Mouse (Mus musculus): ENCODE results near the gene Olfr341. TPM values are rescaled to one million over a fixed set of nuclear protein-coding genes. Genes with fewer than 3 reads are reported as not detected.

Gene Olfr341
- not detected in 2 replicates for polyA plus RNA-seq (2012; rRNA removed)

DNA sequence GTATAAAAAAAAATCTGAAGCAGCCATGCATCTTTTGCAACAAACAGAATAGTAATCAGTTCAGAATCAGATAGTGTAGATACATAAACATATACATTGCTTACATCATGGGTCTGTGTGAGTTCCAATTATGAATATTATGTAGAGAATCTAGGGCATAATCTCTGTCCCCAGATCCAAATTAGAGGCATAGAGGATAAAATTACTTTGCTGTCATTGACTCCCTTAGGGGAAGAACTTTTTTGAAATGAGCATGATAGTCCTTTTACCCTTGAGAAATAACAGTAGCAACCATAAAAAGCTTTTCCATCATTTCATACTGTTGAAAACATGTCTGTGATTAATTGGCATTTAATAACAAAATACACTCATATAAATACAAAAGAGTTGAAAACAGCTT, at the start of gene Olfr341:
Gene Olfr341, minus strand, starts transcription at position 101 of the 400 bp plus-strand sequence.

DNA sequence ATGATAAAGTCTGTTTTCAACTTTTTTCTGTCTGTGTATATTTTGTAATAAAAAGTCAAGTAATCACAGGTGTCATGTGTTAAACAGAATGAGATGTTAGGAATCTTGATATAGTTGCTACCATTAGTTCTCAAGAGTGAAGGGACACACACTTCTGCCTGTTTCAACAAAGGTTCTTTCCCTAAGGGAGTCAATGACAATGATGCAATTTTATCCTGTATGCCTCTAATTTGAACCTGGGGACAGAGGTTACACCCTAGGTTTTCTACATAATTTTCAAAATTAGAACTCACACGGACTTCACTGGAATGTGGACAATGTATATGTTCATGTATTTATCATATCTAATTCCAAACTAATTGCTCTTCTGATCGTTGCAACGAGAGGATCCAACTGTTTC, 42.4 kb upstream of the Olfr341 start, which contains the start of gene Olfr342:
Gene Olfr342, plus strand, starts transcription at position 301 of the 400 bp plus-strand sequence.

DNA sequence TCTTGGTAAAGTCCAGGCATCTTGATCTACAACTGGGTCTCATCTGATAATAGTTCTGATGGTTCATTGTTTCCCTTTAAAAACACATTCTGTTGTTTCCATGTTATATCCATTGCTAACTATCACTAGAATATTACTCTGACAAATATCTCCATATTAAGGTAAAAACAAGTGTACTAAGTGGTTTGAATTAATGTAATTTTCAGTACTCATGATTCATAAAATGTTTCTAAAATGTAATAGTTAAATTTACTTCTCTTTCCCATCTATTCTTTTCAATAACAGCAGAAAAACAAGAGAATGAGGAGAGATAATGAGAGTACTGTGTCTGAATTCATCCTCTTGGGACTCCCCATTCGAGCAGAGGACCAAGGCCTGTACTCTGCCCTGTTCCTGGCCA, 30.0 kb downstream of the Olfr341 start, which contains the start of gene Olfr340:
Gene Olfr340, plus strand, starts transcription at position 301 of the 400 bp plus-strand sequence.

Other genes starting within 250 kb of the Olfr341 start
- gene Olfr338, start 108.9 kb downstream of the Olfr341 start, polyA plus RNA-seq (2012; rRNA removed): not detected in 2 replicates
- gene Olfr339, start 63.5 kb downstream of the Olfr341 start, polyA plus RNA-seq (2012; rRNA removed): not detected in 2 replicates
- gene Olfr340, start 29.9 kb downstream of the Olfr341 start, polyA plus RNA-seq (2012; rRNA removed): not detected in 2 replicates
- not detected in 2 replicates for gene Olfr342, start 42.5 kb upstream of the Olfr341 start, polyA plus RNA-seq (2012; rRNA removed)
- not detected in 2 replicates for gene Olfr344, start 84.2 kb upstream of the Olfr341 start, polyA plus RNA-seq (2012; rRNA removed)
- gene Olfr345, start 157.6 kb upstream of the Olfr341 start, polyA plus RNA-seq (2012; rRNA removed): not detected in 2 replicates
- gene Olfr346, start 203.3 kb upstream of the Olfr341 start, polyA plus RNA-seq (2012; rRNA removed): not detected in 2 replicates
- gene Olfr347, start 249.4 kb upstream of the Olfr341 start, polyA plus RNA-seq (2012; rRNA removed): not detected in 2 replicates